Mouse (Mus musculus): ENCODE data around the gene Arhgap15. TPM values are rescaled to one million over a fixed set of nuclear protein-coding genes. Genes with fewer than 3 reads are reported as not detected.
"Not testable (repeated sequence)": the region's sequence is repeated elsewhere in the genome, so short reads cannot be mapped to it uniquely, and the experiment has no call there.

Arhgap15 gene
- 0.11 and 0.38 TPM in 2 replicates for polyA plus RNA-seq (2016; fragmentation: Nextera tagmentation; extraction: Ambion mirVana)

DNA sequence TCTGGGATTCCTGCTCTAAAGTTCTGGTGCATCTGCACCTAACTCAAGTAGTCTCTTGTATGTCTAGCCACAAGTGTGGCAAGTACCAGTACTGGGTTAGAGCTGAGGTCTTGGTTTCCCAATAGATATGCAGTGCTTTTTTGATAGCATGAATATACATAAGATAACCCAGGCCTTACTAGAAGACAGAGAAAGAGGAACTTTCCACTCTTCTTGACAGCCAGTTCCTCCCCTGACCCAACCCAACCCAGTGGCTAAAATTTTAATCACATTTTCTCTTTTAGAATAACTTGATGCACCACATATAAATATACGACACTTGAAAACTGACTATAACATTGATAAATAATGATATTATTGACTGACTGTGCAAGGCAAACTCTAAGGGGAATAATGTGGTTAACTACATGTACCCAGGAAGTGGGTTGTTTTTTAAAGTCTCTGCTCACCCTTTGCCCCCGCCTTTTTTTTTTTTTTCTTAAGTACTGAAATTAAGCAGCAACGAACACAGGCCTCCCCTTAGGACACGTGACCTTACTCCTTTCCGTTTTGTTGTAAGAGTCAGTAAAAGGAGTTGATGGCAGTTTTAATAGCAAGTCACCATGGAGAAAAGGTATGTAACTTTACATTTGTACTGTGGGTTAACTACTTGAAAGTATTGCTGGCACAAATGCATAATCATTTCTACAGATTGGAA lies at the start of gene Arhgap15:
TSS of gene Arhgap15 (plus strand) at position 538 of the 697 bp plus-strand sequence.
- H3K27me3 ChIP-seq (ENCODE audit: insufficient read depth, poor library complexity, severe bottlenecking): no peaks in the 10 kb centered on the region
- no peak for DNase-seq (ENCODE audit: low spot score)
- H3K9me3 ChIP-seq: no peaks in the 10 kb centered on the region
- H3K4me1 ChIP-seq: no peaks in the 10 kb centered on the region
- H3K36me3 ChIP-seq: no peaks in the 10 kb centered on the region
- WGBS: 79% methylated on average over 5 of the region's 5 CpGs
- H3K27ac ChIP-seq: no peak within 1 kb of the TSS
- H3K4me3 ChIP-seq: no peak within 1 kb of the TSS

- Histone ChIP-seq H3K36me3 (no peaks in the 10 kb centered on the region), H3K9me3 (no peaks in the 10 kb centered on the region), H3K4me1 (no peaks in the 10 kb centered on the region), H3K4me3 (no peak overlapping the region), H3K27ac (no peak overlapping the region), H3K27me3 (ENCODE audit: insufficient read depth, poor library complexity, severe bottlenecking) (no peaks in the 10 kb centered on the region)
- DNase-seq (ENCODE audit: low spot score): no peak
- WGBS: 82% methylated on average over 2 of the region's 2 CpGs
These were observed 35.9 kb upstream of the Arhgap15 start for GRCm38 (mm10) chr2:43712611-43713138.

- 20% methylated on average over 14 of the region's 14 CpGs for WGBS
- H3K4me3 ChIP-seq: peak overlapping the region; percentile 39
These were observed 26.0 kb upstream of the Arhgap15 start for GRCm38 (mm10) chr2:43722446-43723103.

GRCm38 (mm10) chr2:43723104-43723541 lies 25.5 kb upstream of the Arhgap15 start:
- no peaks in the 10 kb centered on the region for H3K27me3 ChIP-seq (ENCODE audit: insufficient read depth, poor library complexity, severe bottlenecking)
- DNase-seq (ENCODE audit: low spot score): no peak
- H3K27ac ChIP-seq: no peak overlapping the region
- no peaks in the 10 kb centered on the region for H3K4me1 ChIP-seq
- H3K36me3 ChIP-seq: no peaks in the 10 kb centered on the region
- peak overlapping the region; percentile 39 for H3K4me3 ChIP-seq
- 63% methylated on average over 7 of the region's 7 CpGs for WGBS
- no peaks in the 10 kb centered on the region for H3K9me3 ChIP-seq

More at GRCm38 (mm10) chr2:43722446-43723103, 26.0 kb upstream of the Arhgap15 start:
- no peak overlapping the region for H3K27ac ChIP-seq
- H3K9me3 ChIP-seq: no peaks in the 10 kb centered on the region
- H3K27me3 ChIP-seq (ENCODE audit: insufficient read depth, poor library complexity, severe bottlenecking): no peaks in the 10 kb centered on the region
- H3K4me1 ChIP-seq: no peaks in the 10 kb centered on the region
- DNase-seq (ENCODE audit: low spot score): peak; percentile 76
- H3K36me3 ChIP-seq: no peaks in the 10 kb centered on the region

- H3K4me1 ChIP-seq: no peaks in the 10 kb centered on the region
- H3K36me3 ChIP-seq: no peaks in the 10 kb centered on the region
- H3K27ac ChIP-seq: no peak overlapping the region
- no peaks in the 10 kb centered on the region for H3K9me3 ChIP-seq
- no peak overlapping the region for H3K4me3 ChIP-seq
- DNase-seq (ENCODE audit: low spot score): no peak
- 77% methylated on average over 5 of the region's 5 CpGs for WGBS
- no peaks in the 10 kb centered on the region for H3K27me3 ChIP-seq (ENCODE audit: insufficient read depth, poor library complexity, severe bottlenecking)
These were observed 21.4 kb upstream of the Arhgap15 start for GRCm38 (mm10) chr2:43727181-43727580.

- Histone ChIP-seq H3K4me1 (no peaks in the 10 kb centered on the region), H3K9me3 (no peaks in the 10 kb centered on the region), H3K27me3 (ENCODE audit: insufficient read depth, poor library complexity, severe bottlenecking) (no peaks in the 10 kb centered on the region), H3K36me3 (no peaks in the 10 kb centered on the region), H3K4me3 (no peak overlapping the region), H3K27ac (no peak overlapping the region)
- WGBS: 53% methylated on average over 8 of the region's 8 CpGs
- DNase-seq (ENCODE audit: low spot score): no peak
These were observed 20.9 kb upstream of the Arhgap15 start for GRCm38 (mm10) chr2:43727693-43728092.

- no peaks in the 10 kb centered on the region for H3K36me3 ChIP-seq
These were observed 19.8 kb upstream of the Arhgap15 start for GRCm38 (mm10) chr2:43728831-43729230.

DNA sequence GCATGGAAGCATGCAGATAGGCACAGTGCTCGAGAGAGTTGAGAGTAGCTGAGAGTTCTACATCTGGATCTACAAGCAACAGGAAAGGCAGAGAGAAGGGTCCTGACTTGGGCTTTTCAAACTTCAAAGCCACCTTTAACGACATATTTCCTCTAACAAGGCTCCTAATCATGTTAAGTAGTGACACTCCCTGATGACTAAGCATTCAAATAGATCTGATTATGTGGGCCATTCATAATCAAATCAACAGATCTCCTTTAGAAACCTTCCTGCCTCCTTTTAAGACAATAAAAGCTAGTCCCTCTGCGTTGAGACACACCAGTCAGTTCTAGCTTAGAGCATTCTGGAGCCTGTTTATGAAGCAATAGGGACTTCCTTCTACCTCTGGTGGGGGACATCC lies 16.2 kb upstream of the Arhgap15 start:
- 66% methylated on average over 3 of the region's 3 CpGs for WGBS
- no peak for DNase-seq (ENCODE audit: low spot score)
- H3K27ac ChIP-seq: no peak overlapping the region

More at GRCm38 (mm10) chr2:43728831-43729230, 19.8 kb upstream of the Arhgap15 start:
- DNase-seq (ENCODE audit: low spot score): no peak
- WGBS: 87% methylated on average over 3 of the region's 3 CpGs
- Histone ChIP-seq H3K9me3 (no peaks in the 10 kb centered on the region), H3K4me1 (no peaks in the 10 kb centered on the region), H3K27ac (no peak overlapping the region), H3K27me3 (ENCODE audit: insufficient read depth, poor library complexity, severe bottlenecking) (no peaks in the 10 kb centered on the region), H3K4me3 (no peak overlapping the region)

DNA sequence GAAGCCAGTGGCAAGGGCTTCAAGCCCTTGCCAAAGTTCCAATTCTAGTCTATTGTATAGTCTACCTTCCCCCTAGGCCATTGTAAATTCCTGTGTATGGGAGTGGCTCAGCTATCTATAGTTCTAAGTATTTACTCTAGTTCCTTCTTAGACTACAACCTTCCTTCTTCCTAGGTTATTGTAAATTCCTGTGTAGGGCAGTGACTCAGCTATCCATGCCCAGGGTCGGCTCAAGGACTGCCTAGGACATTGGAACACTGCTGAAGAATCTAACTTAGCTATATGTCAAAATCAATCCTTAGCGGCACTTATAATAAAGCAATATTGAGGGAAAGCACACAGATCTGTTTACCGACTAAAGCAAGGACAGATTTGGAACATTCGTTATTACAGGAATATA lies 13.6 kb upstream of the Arhgap15 start:
- 91% methylated on average over 4 of the region's 4 CpGs for WGBS
- not testable (repeated sequence) for DNase-seq (ENCODE audit: low spot score); H3K9me3 ChIP-seq; H3K4me3 ChIP-seq; H3K36me3 ChIP-seq; H3K27me3 ChIP-seq (ENCODE audit: insufficient read depth, poor library complexity, severe bottlenecking); H3K27ac ChIP-seq; H3K4me1 ChIP-seq

More for the DNA sequence above, 16.2 kb upstream of the Arhgap15 start:
- H3K4me1 ChIP-seq: no peaks in the 10 kb centered on the region
- no peaks in the 10 kb centered on the region for H3K36me3 ChIP-seq
- no peaks in the 10 kb centered on the region for H3K27me3 ChIP-seq (ENCODE audit: insufficient read depth, poor library complexity, severe bottlenecking)
- H3K4me3 ChIP-seq: no peak overlapping the region
- no peaks in the 10 kb centered on the region for H3K9me3 ChIP-seq

DNA sequence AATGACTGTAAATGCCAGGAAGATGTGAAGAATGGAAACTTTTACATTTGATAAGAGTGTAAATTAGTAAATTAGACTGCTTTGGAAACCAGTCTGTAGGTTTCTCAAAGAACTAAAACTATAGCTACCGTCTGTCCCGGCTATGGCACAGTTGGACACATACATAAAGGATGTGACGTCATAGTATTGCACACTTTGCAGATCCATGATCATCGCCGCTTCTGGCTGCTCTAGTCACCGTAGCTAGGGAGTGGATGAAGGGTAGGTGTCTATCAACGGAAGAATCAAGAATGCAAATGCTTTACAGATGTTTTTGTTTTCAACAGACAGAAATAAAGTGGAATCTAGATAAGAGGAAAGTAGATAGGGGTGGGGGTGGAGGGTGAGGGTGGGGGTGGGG lies 11.1 kb upstream of the Arhgap15 start:
- Histone ChIP-seq H3K4me3 (no peak overlapping the region), H3K27ac (no peak overlapping the region), H3K9me3 (no peaks in the 10 kb centered on the region), H3K4me1 (no peaks in the 10 kb centered on the region), H3K36me3 (no peaks in the 10 kb centered on the region), H3K27me3 (ENCODE audit: insufficient read depth, poor library complexity, severe bottlenecking) (no peaks in the 10 kb centered on the region)
- no peak for DNase-seq (ENCODE audit: low spot score)
- WGBS: 86% methylated on average over 7 of the region's 7 CpGs

GRCm38 (mm10) chr2:43738562-43739112 lies 10.0 kb upstream of the Arhgap15 start:
- Histone ChIP-seq H3K27ac (no peak overlapping the region), H3K4me1 (no peaks in the 10 kb centered on the region), H3K9me3 (no peaks in the 10 kb centered on the region), H3K36me3 (no peaks in the 10 kb centered on the region), H3K27me3 (ENCODE audit: insufficient read depth, poor library complexity, severe bottlenecking) (no peaks in the 10 kb centered on the region), H3K4me3 (no peak overlapping the region)
- DNase-seq (ENCODE audit: low spot score): no peak
- WGBS: 87% methylated on average over 10 of the region's 10 CpGs

DNA sequence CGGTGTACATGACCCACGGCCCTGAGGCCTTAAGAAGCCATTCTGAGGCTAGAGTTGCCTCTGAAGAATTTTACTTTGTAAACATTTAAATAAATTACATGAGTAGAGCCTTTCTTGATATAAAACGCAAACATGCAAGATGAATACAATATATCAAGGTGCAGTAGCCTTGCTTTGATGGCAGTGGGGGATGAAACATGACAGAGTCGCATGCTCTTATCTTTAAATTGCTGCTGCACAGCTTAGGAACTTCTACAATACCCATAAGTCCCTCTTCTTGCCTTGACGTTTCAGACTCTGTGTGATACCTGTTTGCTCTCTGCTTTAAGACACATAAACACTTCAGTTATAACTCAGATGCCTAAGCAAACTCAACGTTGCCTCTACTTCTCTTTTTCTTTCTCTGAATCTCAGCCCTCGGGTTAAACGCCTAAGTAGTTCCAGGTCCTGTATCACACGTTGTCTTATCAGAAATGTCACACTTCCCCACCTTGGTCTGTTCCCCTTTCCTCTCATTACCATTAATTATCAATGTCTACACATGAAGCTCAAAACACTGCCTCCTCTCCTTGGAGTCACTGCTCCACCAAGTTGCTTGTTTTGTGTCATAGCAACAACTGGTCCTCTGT lies 9.3 kb upstream of the Arhgap15 start:
- no peaks in the 10 kb centered on the region for H3K36me3 ChIP-seq
- no peak overlapping the region for H3K4me3 ChIP-seq
- 69% methylated on average over 9 of the region's 9 CpGs for WGBS
- no peak for DNase-seq (ENCODE audit: low spot score)
- H3K4me1 ChIP-seq: no peaks in the 10 kb centered on the region
- no peak overlapping the region for H3K27ac ChIP-seq
- H3K27me3 ChIP-seq (ENCODE audit: insufficient read depth, poor library complexity, severe bottlenecking): no peaks in the 10 kb centered on the region
- H3K9me3 ChIP-seq: no peaks in the 10 kb centered on the region

DNA sequence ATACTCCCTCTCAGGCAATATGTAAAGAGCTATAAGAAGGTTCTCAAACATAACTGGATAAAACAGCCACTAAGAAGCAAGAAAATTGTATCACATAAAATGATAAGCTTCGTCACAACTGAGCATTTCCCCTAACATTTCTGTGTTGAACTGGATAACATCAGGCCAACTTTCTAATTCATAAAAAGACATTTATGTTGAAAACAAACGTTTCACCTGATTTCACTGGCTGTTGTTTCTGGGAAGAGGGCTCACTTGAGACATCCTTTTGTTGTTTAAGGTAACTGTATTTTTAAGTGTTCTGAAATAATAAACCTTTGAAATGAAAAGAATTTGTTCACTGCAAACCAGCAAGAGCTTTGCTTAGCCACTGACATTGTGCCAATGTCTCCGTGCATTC lies 697 bp downstream of the Arhgap15 start:
- 70% methylated on average over 3 of the region's 3 CpGs for WGBS
- no peak for DNase-seq (ENCODE audit: low spot score)
- Histone ChIP-seq H3K27me3 (ENCODE audit: insufficient read depth, poor library complexity, severe bottlenecking) (no peaks in the 10 kb centered on the region), H3K4me1 (no peaks in the 10 kb centered on the region), H3K27ac (no peak overlapping the region), H3K4me3 (no peak overlapping the region), H3K9me3 (no peaks in the 10 kb centered on the region), H3K36me3 (no peaks in the 10 kb centered on the region)
